Mouse (Mus musculus) B cell, adult 67 days (primary cell): ENCODE data around the gene Sox2. TPM values are rescaled to one million over a fixed set of nuclear protein-coding genes. Genes with fewer than 3 reads are reported as not detected.

Experiments used
- total RNA-seq, 2 experiments: library from RNA; stranded (reverse); gene quantifications; 4 replicates each; pipeline ENCODE4 v1.2.4; 2023

The Sox2 gene
- not detected for total RNA-seq

DNA sequence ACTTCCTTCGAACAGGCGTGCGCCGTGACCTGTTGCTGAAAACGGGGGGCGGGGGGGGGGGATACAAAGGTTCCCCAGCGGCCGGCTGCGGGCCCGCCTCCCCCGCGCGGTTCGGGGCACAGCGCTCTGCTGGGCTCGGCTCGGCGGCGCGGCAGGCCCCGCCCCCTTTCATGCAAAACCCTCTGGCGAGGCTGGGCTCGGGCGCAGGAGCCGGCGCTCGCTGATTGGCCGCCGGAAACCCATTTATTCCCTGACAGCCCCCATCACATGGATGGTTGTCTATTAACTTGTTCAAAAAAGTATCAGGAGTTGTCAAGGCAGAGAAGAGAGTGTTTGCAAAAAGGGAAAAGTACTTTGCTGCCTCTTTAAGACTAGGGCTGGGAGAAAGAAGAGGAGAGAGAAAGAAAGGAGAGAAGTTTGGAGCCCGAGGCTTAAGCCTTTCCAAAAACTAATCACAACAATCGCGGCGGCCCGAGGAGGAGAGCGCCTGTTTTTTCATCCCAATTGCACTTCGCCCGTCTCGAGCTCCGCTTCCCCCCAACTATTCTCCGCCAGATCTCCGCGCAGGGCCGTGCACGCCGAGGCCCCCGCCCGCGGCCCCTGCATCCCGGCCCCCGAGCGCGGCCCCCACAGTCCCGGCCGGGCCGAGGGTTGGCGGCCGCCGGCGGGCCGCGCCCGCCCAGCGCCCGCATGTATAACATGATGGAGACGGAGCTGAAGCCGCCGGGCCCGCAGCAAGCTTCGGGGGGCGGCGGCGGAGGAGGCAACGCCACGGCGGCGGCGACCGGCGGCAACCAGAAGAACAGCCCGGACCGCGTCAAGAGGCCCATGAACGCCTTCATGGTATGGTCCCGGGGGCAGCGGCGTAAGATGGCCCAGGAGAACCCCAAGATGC lies at the start of gene Sox2:
Gene Sox2 (plus strand): TSS at position 680 of the 895 bp plus-strand sequence.

